Mouse (Mus musculus): ENCODE results near the gene Sell.

DNA sequence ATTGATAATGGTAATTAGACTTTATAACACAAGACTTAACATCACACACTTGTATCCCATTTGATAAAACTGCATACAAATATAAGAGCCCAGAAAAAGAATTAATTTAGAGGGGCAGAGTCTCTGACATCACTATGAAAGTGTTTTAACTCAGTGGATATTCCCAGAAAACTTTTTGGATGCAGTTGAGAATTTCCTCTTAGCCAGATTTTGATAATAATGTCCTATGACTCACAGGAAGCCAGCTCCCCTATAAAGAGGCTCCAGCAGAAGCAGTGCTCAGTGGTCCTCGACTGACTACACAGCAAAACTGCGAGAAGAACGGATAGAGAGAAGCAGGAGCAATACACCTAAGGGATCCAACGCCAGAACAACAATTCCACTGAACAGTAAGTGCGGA, 13.8 kb upstream of the Sell start, which contains the start of gene Sele:
- TF ChIP-seq CTCF (IDR thresholded peaks at IDR 0.05; ENCODE audit: insufficient read depth, low read length) (no peak), POLR2A (IDR thresholded peaks at IDR 0.05; ENCODE audit: borderline replicate concordance, extremely low read depth, low read depth, low read length) (no peak)
